Mouse (Mus musculus) large intestine, adult 2 months (tissue): ENCODE results near the gene Med26. TPM values are rescaled to one million over a fixed set of nuclear protein-coding genes. Genes with fewer than 3 reads are reported as not detected.

ENCODE experiments used
- DNase-seq: peaks from one replicate; pipeline ENCODE4 v3.0.0-alpha.2; 2012; ENCODE audit warnings: low read depth, low spot score
- WGBS: fragments of 180-500 bp; shearing (Covaris S2); methylation state at CpG from one replicate; pipeline ENCODE4 v1.1.7; 2018; 5-methylcytosine and 5-hydroxymethylcytosine counted together
- polyA plus RNA-seq: library from polyadenylated mRNA; depleted of rRNA; stranded (reverse); fragments of >200 nt; gene quantifications from 2 replicates; pipeline ENCODE4 v1.2.3, GENCODE M21; 2012

The Med26 gene
- polyA plus RNA-seq, 1 experiment, result 6.9 TPM

DNA sequence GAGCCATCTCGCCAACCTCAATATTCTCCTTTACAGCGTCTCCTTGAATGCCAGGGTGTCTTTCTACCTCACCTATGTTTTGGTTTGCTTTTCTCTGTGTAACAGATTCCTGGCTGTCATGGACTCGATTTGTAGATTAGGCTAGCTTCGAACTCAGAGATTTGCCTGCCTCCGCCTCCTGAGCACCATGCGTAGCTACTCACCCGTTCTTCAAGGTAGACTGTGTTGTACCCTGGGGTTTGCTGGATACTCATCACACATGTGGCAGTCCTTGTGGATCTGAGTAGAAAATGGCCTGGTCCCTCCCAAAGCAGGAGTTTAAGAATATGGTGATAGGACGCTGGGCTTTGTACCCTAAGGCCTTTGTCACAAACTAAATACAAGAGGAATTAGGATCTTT, 54.7 kb downstream of the Med26 start:
- WGBS, result 6% methylated on average over 8 of the region's 8 CpGs
- no peak for DNase-seq

- peak; percentile 91 for DNase-seq
- WGBS, result under 1% methylated on average over 56 of the region's 56 CpGs
Measured at GRCm38 (mm10) chr8:72492622-72493081, 55.4 kb downstream of the Med26 start.

GRCm38 (mm10) chr8:72491680-72492621, 56.1 kb downstream of the Med26 start, which contains the start of gene Slc35e1:
Slc35e1 (minus strand) TSS chr8:72492614.
- under 1% methylated on average over 94 of the region's 98 CpGs for whole genome bisulfite sequencing
- no peak for DNase-seq

- no peak for DNase-seq
- WGBS, result 50% methylated on average over 2 of the region's 2 CpGs
Measured at GRCm38 (mm10) chr8:72491017-72491416, 57.1 kb downstream of the Med26 start.

DNA sequence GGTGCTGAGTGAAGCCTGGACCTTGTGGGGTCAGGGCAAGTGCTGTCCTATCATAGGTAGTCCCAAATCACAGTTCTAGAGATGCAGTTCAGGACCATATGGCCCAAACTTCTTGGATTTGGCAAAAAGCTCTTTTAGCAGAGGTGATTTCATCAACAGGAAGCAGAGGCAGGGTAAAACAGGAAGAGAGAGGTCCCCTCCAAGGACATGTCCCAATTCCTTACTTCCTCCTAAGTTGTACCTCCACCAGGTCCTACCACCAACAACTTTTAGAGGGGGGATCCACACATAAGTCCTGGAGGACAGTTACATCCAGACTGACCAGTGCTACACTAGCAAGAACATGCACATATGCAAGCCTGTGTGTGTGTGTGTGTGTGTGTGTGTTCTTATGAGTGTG, 61.1 kb downstream of the Med26 start:
- no peak for DNase-seq

DNA sequence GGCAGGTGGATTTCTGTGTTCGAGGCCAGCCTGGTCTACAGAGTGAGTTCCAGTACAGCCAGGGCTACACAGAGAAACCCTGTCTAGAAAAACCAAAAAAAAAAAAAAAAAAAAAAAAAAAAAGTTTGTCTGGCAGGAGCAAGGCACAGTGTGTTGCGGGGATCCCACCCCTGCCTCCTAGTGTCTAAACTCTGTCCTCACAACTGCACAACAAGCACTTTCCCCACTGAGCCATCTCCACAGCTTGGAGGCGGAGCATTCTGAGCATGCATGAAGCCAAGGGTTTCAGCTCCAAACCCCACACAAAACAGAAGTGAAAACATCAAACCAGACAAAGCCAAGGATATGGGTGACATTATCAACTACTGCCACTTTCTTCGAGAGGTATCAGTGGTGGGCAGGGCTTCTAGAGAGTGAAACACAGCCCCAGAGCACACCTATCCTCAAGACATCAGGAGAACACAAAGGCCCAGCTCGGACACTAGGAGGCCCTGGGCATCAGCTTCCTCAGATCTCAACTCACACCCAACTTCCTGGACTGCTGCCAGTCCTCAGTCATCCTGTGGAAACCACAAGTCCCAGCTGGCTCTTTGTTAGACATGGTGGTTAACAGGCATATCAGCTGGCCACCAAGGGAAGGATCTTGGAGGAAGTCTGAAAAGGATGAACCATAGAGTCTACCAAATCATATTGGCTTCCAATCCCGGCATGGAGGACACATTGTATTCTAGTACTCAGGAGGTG, 62.4 kb downstream of the Med26 start:
- no peak for DNase-seq
- WGBS, result 73% methylated on average over 6 of the region's 6 CpGs

DNA sequence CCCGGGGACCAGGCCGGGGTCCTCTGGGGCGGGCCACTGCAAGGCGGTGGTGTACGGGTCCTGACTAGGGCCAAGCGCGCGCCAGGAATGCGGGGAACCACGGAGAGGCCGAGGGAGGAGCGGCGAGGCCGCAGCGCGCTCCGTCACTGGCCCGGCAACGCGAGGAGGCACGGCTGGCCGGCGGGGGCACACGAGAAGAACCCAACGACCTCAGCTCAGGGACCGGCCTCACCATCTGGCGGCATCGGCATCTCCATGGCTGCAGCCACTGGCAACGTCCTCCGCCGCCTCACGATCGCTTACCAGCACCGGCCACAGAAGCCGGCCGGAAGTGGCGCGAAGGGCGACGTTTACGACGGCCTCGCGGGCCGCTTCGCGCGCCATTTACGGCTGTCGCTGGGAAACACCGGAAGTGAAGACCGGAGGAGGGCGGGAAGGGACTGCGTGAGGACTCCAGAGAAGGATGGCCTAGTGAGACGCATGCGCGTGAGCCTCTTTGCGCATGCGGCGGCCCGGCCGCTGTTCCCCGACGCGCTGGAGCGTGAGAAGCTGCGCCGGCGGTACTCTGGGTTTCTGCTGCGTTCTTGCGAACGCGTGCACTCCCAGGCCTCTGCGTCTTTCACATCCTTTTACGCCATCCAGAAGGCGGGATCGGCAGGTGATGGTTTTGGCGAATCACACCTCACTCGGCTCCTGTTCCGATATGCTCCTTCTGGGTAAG, 73.1 kb downstream of the Med26 start, which contains the start of gene Cherp:
TSS of gene Cherp (minus strand) at position 401 of the 721 bp plus-strand sequence.
- WGBS, result under 1% methylated on average over 80 of the region's 80 CpGs
- DNase-seq, result peak; percentile 88

- 90% methylated on average over 7 of the region's 7 CpGs for WGBS
- no peak for DNase-seq
Measured at GRCm38 (mm10) chr8:72470684-72471083, 77.4 kb downstream of the Med26 start.

- DNase-seq, result no peak
- 93% methylated on average over 8 of the region's 8 CpGs for WGBS
Measured at GRCm38 (mm10) chr8:72469984-72470383, 78.1 kb downstream of the Med26 start.

DNA sequence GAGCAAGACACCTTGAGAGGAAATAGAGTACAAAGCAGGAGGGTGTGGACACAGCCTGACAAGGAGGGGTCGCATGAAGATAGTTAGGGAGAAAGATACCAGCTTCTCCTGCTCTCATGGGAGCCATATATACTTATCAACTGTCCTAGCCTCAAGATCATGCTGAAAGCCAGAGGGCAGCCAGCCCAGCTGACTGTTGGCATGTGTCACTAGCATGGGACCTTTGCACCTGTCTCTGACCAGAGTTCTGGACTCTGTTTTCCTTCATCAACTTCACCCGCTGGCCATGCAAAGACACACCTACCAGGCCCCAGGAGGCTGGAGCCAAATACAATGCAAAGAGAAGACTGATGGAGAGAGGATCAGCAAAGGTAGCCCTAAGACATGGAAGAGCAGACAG, 78.8 kb downstream of the Med26 start:
- no peak for DNase-seq
- WGBS, result 84% methylated on average over 2 of the region's 2 CpGs

GRCm38 (mm10) chr8:72464211-72464610, 83.9 kb downstream of the Med26 start:
- no peak for DNase-seq
- WGBS, result 89% methylated on average over 10 of the region's 10 CpGs

GRCm38 (mm10) chr8:72459881-72460533, 88.1 kb downstream of the Med26 start:
- 90% methylated on average over 4 of the region's 4 CpGs for WGBS

DNA sequence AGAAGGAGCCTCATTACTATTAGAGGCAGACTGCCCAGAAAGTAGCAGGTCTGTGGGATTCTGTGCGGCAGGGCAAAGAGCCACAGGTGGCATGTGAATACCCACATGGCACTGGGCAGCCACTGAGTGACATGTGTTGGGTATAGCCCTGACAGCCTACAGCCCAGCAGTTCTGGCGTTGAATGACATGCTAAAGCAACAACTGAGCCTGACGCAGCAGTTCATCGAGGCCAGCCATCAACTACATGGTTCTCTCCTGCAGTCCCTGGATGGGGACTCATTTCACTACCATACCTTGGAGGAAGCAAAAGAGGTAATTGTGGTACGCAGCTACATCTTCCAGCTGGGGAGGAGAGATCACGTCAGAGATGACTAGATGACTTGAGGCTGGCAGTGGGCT, 89.6 kb downstream of the Med26 start:
- DNase-seq, result no peak
- 87% methylated on average over 6 of the region's 6 CpGs for WGBS

More at GRCm38 (mm10) chr8:72459881-72460533, 88.1 kb downstream of the Med26 start:
- no peak for DNase-seq

- DNase-seq, result no peak
- 88% methylated on average over 3 of the region's 3 CpGs for WGBS
Measured at GRCm38 (mm10) chr8:72457806-72458205, 90.3 kb downstream of the Med26 start.

- no peak for DNase-seq
- 90% methylated on average over 4 of the region's 4 CpGs for WGBS
Measured at GRCm38 (mm10) chr8:72455317-72455716, 92.8 kb downstream of the Med26 start.

DNA sequence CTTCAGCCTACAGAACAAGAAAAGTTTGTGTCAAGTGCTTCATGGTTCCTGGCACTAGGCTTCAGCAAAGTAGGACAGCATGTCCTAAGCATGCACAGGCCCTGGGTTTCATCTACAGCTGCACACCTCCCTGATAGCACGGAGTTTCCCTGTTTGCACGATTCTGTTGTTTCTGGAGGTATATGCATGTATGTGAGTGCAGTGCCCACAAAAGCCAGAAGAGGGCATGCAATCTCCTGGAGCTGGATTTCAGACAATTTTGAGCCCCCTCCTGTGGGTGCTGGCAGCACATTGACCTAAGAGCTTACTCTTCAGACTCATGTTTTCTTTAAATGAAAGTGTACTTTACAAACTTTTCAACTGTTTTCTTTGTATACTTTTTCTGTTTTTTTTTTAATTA, 94.2 kb downstream of the Med26 start:
- 100% methylated on average over 2 of the region's 2 CpGs for WGBS
- no peak for DNase-seq

GRCm38 (mm10) chr8:72451516-72451915, 96.6 kb downstream of the Med26 start:
- WGBS, result 75% methylated on average over 8 of the region's 8 CpGs
- no peak for DNase-seq

- WGBS, result 93% methylated on average over 6 of the region's 6 CpGs
Measured at GRCm38 (mm10) chr8:72445071-72445470, 103.0 kb downstream of the Med26 start.

More at GRCm38 (mm10) chr8:72445071-72445470, 103.0 kb downstream of the Med26 start:
- no peak for DNase-seq
